Mouse (Mus musculus): ENCODE measurements around the gene Dnase2a.

The Dnase2a gene

GRCm38 (mm10) chr8:84969241-84970134 lies 61.1 kb downstream of the Dnase2a start, which contains the start of the genes Gm49661, Prdx2 and Rnaseh2a:
Gene Gm49661, minus strand, starts transcription at chr8:84969433.
Gene Prdx2, plus strand, starts transcription at chr8:84969587.
Gene Rnaseh2a, minus strand, starts transcription at chr8:84969767.
- DNase-seq (ENCODE audit: low spot score in 2 of 2): peak; percentile 86 to 87

DNA sequence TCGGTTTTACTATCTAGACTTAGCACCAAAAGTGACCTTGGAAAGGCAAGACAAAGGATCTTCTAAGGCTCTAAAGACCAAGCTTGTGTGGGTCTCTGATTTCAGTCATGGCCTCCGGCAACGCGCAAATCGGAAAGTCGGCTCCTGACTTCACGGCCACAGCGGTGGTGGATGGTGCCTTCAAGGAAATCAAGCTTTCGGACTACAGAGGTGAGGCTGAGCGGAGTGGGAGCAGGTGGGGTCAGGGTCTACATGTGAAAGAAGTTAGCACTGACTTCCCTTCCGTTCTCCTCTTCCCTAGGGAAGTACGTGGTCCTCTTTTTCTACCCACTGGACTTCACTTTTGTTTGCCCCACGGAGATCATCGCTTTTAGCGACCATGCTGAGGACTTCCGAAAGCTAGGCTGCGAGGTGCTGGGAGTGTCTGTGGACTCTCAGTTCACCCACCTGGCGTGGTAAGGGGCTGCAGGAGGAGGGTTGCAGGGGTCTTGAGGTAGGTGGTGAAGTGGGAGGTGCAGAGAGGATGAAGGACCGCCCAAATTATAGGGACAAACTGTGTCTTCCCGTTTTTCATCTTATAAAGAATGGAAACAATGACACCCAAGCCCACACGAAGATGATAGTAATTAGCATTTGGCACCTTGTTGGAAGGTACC lies 61.9 kb downstream of the Dnase2a start:
- no peak for DNase-seq (ENCODE audit: low spot score in 2 of 2)

DNA sequence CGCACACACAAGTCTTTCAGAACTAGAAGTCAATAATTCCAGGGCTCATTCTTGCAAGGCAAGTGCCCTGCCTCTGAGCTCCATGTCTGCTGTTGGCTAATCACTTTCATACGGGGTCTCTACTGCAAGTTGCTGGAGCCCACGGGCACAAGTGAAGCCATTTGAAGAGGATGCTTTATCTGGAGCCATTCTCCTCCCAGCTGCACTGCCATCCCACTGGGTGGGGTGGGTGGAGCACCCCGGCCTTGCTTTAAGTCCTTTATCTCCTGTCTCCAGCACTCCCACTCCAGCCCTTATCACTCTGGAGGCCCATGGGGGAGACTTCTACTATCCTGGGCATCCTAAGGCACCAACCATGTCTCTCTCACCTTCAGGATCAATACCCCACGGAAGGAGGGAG lies 62.6 kb downstream of the Dnase2a start:
- no peak for DNase-seq (ENCODE audit: low spot score in 2 of 2)

Data from right cerebral cortex, postnatal 10 days (tissue).